ENCODE assay signal across 10 mouse cellular contexts in the genomic region with DNA sequence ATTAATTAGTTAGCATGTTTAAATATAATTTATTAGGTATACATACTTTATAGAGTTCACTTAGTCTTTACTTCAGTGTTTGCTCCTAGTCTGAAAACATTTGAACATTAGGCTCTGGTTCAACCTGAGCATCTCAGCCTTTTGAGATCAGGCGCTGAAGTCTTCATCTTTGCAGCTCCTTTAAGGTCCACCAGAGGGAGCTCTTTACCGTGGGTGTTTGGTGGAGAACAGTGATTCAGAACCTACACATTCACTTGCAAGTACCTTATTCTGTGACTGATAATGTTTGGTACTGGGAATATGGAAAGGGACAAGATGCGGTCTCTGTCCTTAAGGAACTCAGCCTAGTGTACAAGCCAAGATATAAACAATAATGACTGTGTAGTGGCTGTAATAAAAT. TPM values are rescaled to one million over a fixed set of nuclear protein-coding genes. Genes with fewer than 3 reads are reported as not detected.
DNase-seq lines count a peak whose midpoint lies in the region; ATAC-seq and TF ChIP-seq lines count a peak whose summit lies in the region.
"Had no signal": no experiment of that assay in that cellular context is flagged by ENCODE, and none has a peak within 500 bp of the region (broad histone marks: within the 10 kb centered on the region; RNA-seq: fewer than 3 reads in every experiment).

No protein-coding gene starts in this region.

- H3K4me3 ChIP-seq in heart, adult 2 months: no peak overlapping the region
- no peak overlapping the region for H3K4me3 ChIP-seq in heart, embryonic 11.5 days (ENCODE audit: low read depth, low read length)
- H3K4me3 ChIP-seq: embryonic facial prominence, embryonic 12.5 days had no signal

- no peak for TF ChIP-seq POLR2A in heart, adult 2 months (IDR thresholded peaks at IDR 0.05; ENCODE audit: insufficient read depth, low read depth, low read length)

- peak in 1 of 2 experiments; percentile 40 for DNase-seq in heart, adult 2 months
- DNase-seq in B cell, adult 2 months: peak; percentile 78 to 82
- peak; percentile 70 for DNase-seq in adipocyte (ENCODE audit: low spot score)
- peak; percentile 76 for DNase-seq in embryo, embryonic 11 days
- DNase-seq in kidney, postnatal 4 days: peak; percentile 58 to 61
- peak; percentile 80 for DNase-seq in lung, postnatal 36 days
- peak; percentile 86 for DNase-seq in thymus, postnatal 0 days (ENCODE audit: low spot score)

- no peak overlapping the region for H3K4me2 ChIP-seq in heart, embryonic 11.5 days
- H3K4me2 ChIP-seq: embryonic facial prominence, embryonic 12.5 days had no signal

- no peaks in the 10 kb centered on the region for H3K4me1 ChIP-seq in heart, adult 2 months (ENCODE audit: control insufficient read depth, insufficient read depth, low read length)
- no peaks in the 10 kb centered on the region for H3K4me1 ChIP-seq in heart, embryonic 11.5 days (ENCODE audit: control insufficient read depth, insufficient read depth, low read length)
- H3K4me1 ChIP-seq: embryonic facial prominence, embryonic 12.5 days had no signal

- peak; percentile 95 for TF ChIP-seq CTCF in heart, adult 2 months (IDR thresholded peaks at IDR 0.05)

- H3K27ac ChIP-seq in heart, adult 2 months: no peak overlapping the region
- H3K27ac ChIP-seq in heart, embryonic 11.5 days (ENCODE audit: low read depth, low read length): no peak overlapping the region
- H3K27ac ChIP-seq: embryonic facial prominence, embryonic 12.5 days had no signal

- no peaks in the 10 kb centered on the region; the same call in 1 of the 2 replicates for H3K27me3 ChIP-seq in heart, adult 2 months (ENCODE audit: control insufficient read depth, insufficient read depth, low read length)
- peaks cover 14% of the 10 kb centered on the region for H3K27me3 ChIP-seq in heart, embryonic 11.5 days (ENCODE audit: control insufficient read depth, insufficient read depth, low read length)

- H3K36me3 ChIP-seq in heart, adult 2 months (ENCODE audit: control insufficient read depth, insufficient read depth, low read length): no peaks in the 10 kb centered on the region
- no peaks in the 10 kb centered on the region for H3K36me3 ChIP-seq in heart, embryonic 11.5 days (ENCODE audit: control insufficient read depth, insufficient read depth, low read length)
- H3K36me3 ChIP-seq: embryonic facial prominence, embryonic 12.5 days had no signal

- intact Hi-C loops in heart, adult 2 months (cut with DNase I): loop anchor here (1.0 to 5.0 kb wide), 2 partner anchors 110 to 124 kb away; no protein-coding TSS in a partner anchor

- no peaks in the 10 kb centered on the region for H3K9me3 ChIP-seq in heart, embryonic 11.5 days (replicated peaks; ENCODE audit: control insufficient read depth, low read length)
- H3K9me3 ChIP-seq: embryonic facial prominence, embryonic 12.5 days had no signal

- TF ChIP-seq EP300 in heart, adult 2 months (IDR thresholded peaks at IDR 0.05; ENCODE audit: insufficient read depth, low read depth, low read length): no peak

- no peak for ATAC-seq in heart, embryonic 11.5 days (replicated peaks; ENCODE audit: insufficient number of reproducible peaks, low FRiP score, low TSS enrichment)

- no peaks in the 10 kb centered on the region for H3K79me2 ChIP-seq in heart, adult 2 months (replicated peaks; ENCODE audit: control insufficient read depth, insufficient read depth, low read length)

- H3K9ac ChIP-seq in heart, adult 2 months (ENCODE audit: low read depth, low read length): no peak overlapping the region
- no peak overlapping the region for H3K9ac ChIP-seq in heart, embryonic 11.5 days (ENCODE audit: low read depth, low read length)
- H3K9ac ChIP-seq: embryonic facial prominence, embryonic 12.5 days had no signal

- WGBS in heart, adult 2 months: 10% methylated on average over 3 of the region's 3 CpGs
- WGBS in heart, embryonic 11.5 days (ENCODE audit: insufficient replicate concordance): 11% methylated on average over 3 of the region's 3 CpGs

RNA-seq across cellular contexts. Expression of a gene that starts 13.4 kb away (rescaled TPM):
- under 1 TPM; 0.21 to 0.66 TPM for total RNA-seq in heart, adult 2 months (2021)
- 0.32 and 1.5 TPM in 2 replicates for polyA plus RNA-seq in heart, adult 2 months (2012; rRNA removed)
- polyA plus RNA-seq in heart, embryonic 11.5 days (2014; fragmentation: Nextera tagmentation; extraction: Ambion mirVana): not detected in 2 replicates
- 511 and 576 TPM in 2 replicates for polyA plus RNA-seq in thymus, postnatal 0 days (2015; fragmentation: Nextera tagmentation; extraction: Ambion mirVana)
- polyA plus RNA-seq: embryonic facial prominence, embryonic 12.5 days; liver, embryonic 16.5 days had no signal

RNA-seq across cellular contexts. Expression of a gene that starts 16.8 kb away (rescaled TPM):
- total RNA-seq in heart, adult 2 months (2021): 1 to 10 TPM in 1 of 2 experiments, under 1 TPM in 1; 0.77 to 1.2 TPM
- polyA plus RNA-seq in heart, adult 2 months (2012; rRNA removed): 1.6 and 1.8 TPM in 2 replicates
- 0.25 and 1.3 TPM in 2 replicates for polyA plus RNA-seq in heart, embryonic 11.5 days (2014; fragmentation: Nextera tagmentation; extraction: Ambion mirVana)
- 5.9 and 7.4 TPM in 2 replicates for polyA plus RNA-seq in thymus, postnatal 0 days (2015; fragmentation: Nextera tagmentation; extraction: Ambion mirVana)

RNA-seq across cellular contexts. Expression of a gene that starts 32.2 kb away (rescaled TPM):
- 1 to 10 TPM; 1.4 to 1.8 TPM for total RNA-seq in heart, adult 2 months (2021)
- 0.82 and 1.2 TPM in 2 replicates for polyA plus RNA-seq in heart, adult 2 months (2012; rRNA removed)
- polyA plus RNA-seq in heart, embryonic 11.5 days (2014; fragmentation: Nextera tagmentation; extraction: Ambion mirVana): 1.6 and 1.7 TPM in 2 replicates
- polyA plus RNA-seq in thymus, postnatal 0 days (2015; fragmentation: Nextera tagmentation; extraction: Ambion mirVana): 7.7 and 8.9 TPM in 2 replicates

RNA-seq across cellular contexts. Expression of a gene that starts 41.2 kb away (rescaled TPM):
- total RNA-seq in heart, adult 2 months (2021): under 1 TPM in 1 of 2 experiments, not detected in 1; 0.66 TPM
- polyA plus RNA-seq in heart, adult 2 months (2012; rRNA removed): 0.29 and 0.92 TPM in 2 replicates
- not detected in 2 replicates for polyA plus RNA-seq in heart, embryonic 11.5 days (2014; fragmentation: Nextera tagmentation; extraction: Ambion mirVana)
- 485 and 511 TPM in 2 replicates for polyA plus RNA-seq in thymus, postnatal 0 days (2015; fragmentation: Nextera tagmentation; extraction: Ambion mirVana)
- polyA plus RNA-seq: embryonic facial prominence, embryonic 12.5 days had no signal

RNA-seq across cellular contexts. Expression of a gene that starts 42.6 kb away (rescaled TPM):
- total RNA-seq in heart, adult 2 months (2021): under 1 TPM; 0.25 to 0.39 TPM
- polyA plus RNA-seq in heart, adult 2 months (2012; rRNA removed): 0.64 and 1.5 TPM in 2 replicates
- not detected in 2 replicates for polyA plus RNA-seq in heart, embryonic 11.5 days (2014; fragmentation: Nextera tagmentation; extraction: Ambion mirVana)
- polyA plus RNA-seq in thymus, postnatal 0 days (2015; fragmentation: Nextera tagmentation; extraction: Ambion mirVana): 973 and 1,015 TPM in 2 replicates
- polyA plus RNA-seq: embryonic facial prominence, embryonic 12.5 days had no signal

Comparison
In these comparisons a context has a peak if more than half of its experiments do, and no peak if none do; other contexts are left out.
1. RNA of a gene that starts 13.4 kb away (polyA plus RNA-seq): 511 to 576 TPM in thymus, postnatal 0 days; 0.32 to 1.5 TPM in heart, adult 2 months and not detected in heart, embryonic 11.5 days; every median in the first group is over 100 times any median in the second.